Mouse (Mus musculus): ENCODE results near the gene Prc1. TPM values are rescaled to one million over a fixed set of nuclear protein-coding genes. Genes with fewer than 3 reads are reported as not detected.

Prc1 gene
- polyA plus RNA-seq, 1 experiment from 2014 or later, result 172 TPM

- peak; percentile 31; the same call in 1 of the 2 replicates for ATAC-seq (replicated peaks; ENCODE audit: insufficient number of reproducible peaks, low FRiP score, low TSS enrichment, low read depth)
- WGBS, result 2% methylated on average over 11 of the region's 11 CpGs
- no peaks in the 10 kb centered on the region for H3K27me3 ChIP-seq (ENCODE audit: control insufficient read depth, insufficient read depth, low read length)
- H3K4me2 ChIP-seq (ENCODE audit: low read depth, low read length), result peak within 1 kb of the TSS; percentile 86
- peak; percentile 85 for DNase-seq (ENCODE audit: low spot score)
- H3K4me3 ChIP-seq (ENCODE audit: low read depth, low read length), result peak within 1 kb of the TSS; percentile 66
- H3K27ac ChIP-seq (replicated peaks; ENCODE audit: low read depth, low read length), result peak within 1 kb of the TSS; percentile 59
- no peaks in the 10 kb centered on the region for H3K9me3 ChIP-seq (replicated peaks; ENCODE audit: control insufficient read depth, low read length)
- H3K4me1 ChIP-seq (ENCODE audit: control insufficient read depth, insufficient read depth, low read length), result no peaks in the 10 kb centered on the region; the same call in 1 of the 2 replicates
- peaks cover 4% of the 10 kb centered on the region for H3K36me3 ChIP-seq (replicated peaks; ENCODE audit: control insufficient read depth, insufficient read depth, low read depth, low read length)
- H3K9ac ChIP-seq (replicated peaks; ENCODE audit: low read length), result peak within 1 kb of the TSS; percentile 75
Observed at GRCm38 (mm10) chr7:80340793-80341192, 46.5 kb downstream of the Prc1 start, which contains the start of gene Unc45a. Unc45a (minus strand) TSS chr7:80341005.

GRCm38 (mm10) chr7:80341793-80342192, 47.5 kb downstream of the Prc1 start:
- no peaks in the 10 kb centered on the region for H3K36me3 ChIP-seq (replicated peaks; ENCODE audit: control insufficient read depth, insufficient read depth, low read depth, low read length)
- H3K9me3 ChIP-seq (replicated peaks; ENCODE audit: control insufficient read depth, low read length), result no peaks in the 10 kb centered on the region
- no peak overlapping the region for H3K9ac ChIP-seq (replicated peaks; ENCODE audit: low read length)
- DNase-seq (ENCODE audit: low spot score) (no peak), ATAC-seq (replicated peaks; ENCODE audit: insufficient number of reproducible peaks, low FRiP score, low TSS enrichment, low read depth) (no peak)
- no peaks in the 10 kb centered on the region; the same call in 1 of the 2 replicates for H3K4me1 ChIP-seq (ENCODE audit: control insufficient read depth, insufficient read depth, low read length)
- 76% methylated on average over 7 of the region's 7 CpGs for WGBS
- no peaks in the 10 kb centered on the region for H3K27me3 ChIP-seq (ENCODE audit: control insufficient read depth, insufficient read depth, low read length)
- H3K4me3 ChIP-seq (ENCODE audit: low read depth, low read length), result no peak overlapping the region
- no peak overlapping the region for H3K4me2 ChIP-seq (ENCODE audit: low read depth, low read length)
- H3K27ac ChIP-seq (replicated peaks; ENCODE audit: low read depth, low read length), result no peak overlapping the region

GRCm38 (mm10) chr7:80342858-80343257, 48.6 kb downstream of the Prc1 start, which contains the start of gene Hddc3:
Hddc3 (plus strand) TSS chr7:80343104.
- DNase-seq (ENCODE audit: low spot score) (peak; percentile 99), ATAC-seq (replicated peaks; ENCODE audit: insufficient number of reproducible peaks, low FRiP score, low TSS enrichment, low read depth) (peak; percentile 20)
- Histone ChIP-seq H3K4me3 (ENCODE audit: low read depth, low read length) (peak within 1 kb of the TSS; percentile 53), H3K27me3 (ENCODE audit: control insufficient read depth, insufficient read depth, low read length) (no peaks in the 10 kb centered on the region), H3K27ac (replicated peaks; ENCODE audit: low read depth, low read length) (no peak within 1 kb of the TSS), H3K4me1 (ENCODE audit: control insufficient read depth, insufficient read depth, low read length) (no peaks in the 10 kb centered on the region; the same call in 1 of the 2 replicates), H3K4me2 (ENCODE audit: low read depth, low read length) (peak within 1 kb of the TSS; percentile 44), H3K9me3 (replicated peaks; ENCODE audit: control insufficient read depth, low read length) (no peaks in the 10 kb centered on the region), H3K9ac (replicated peaks; ENCODE audit: low read length) (peak within 1 kb of the TSS; percentile 74), H3K36me3 (replicated peaks; ENCODE audit: control insufficient read depth, insufficient read depth, low read depth, low read length) (no peaks in the 10 kb centered on the region)
- under 1% methylated on average over 25 of the region's 25 CpGs for WGBS

- Histone ChIP-seq H3K4me2 (ENCODE audit: low read depth, low read length) (peak overlapping the region; percentile 44), H3K4me3 (ENCODE audit: low read depth, low read length) (peak overlapping the region; percentile 53), H3K27ac (replicated peaks; ENCODE audit: low read depth, low read length) (no peak overlapping the region), H3K9ac (replicated peaks; ENCODE audit: low read length) (peak overlapping the region; percentile 74), H3K4me1 (ENCODE audit: control insufficient read depth, insufficient read depth, low read length) (no peaks in the 10 kb centered on the region; the same call in 1 of the 2 replicates), H3K27me3 (ENCODE audit: control insufficient read depth, insufficient read depth, low read length) (no peaks in the 10 kb centered on the region), H3K36me3 (replicated peaks; ENCODE audit: control insufficient read depth, insufficient read depth, low read depth, low read length) (no peaks in the 10 kb centered on the region), H3K9me3 (replicated peaks; ENCODE audit: control insufficient read depth, low read length) (no peaks in the 10 kb centered on the region)
- no peak for DNase-seq (ENCODE audit: low spot score)
- ATAC-seq (replicated peaks; ENCODE audit: insufficient number of reproducible peaks, low FRiP score, low TSS enrichment, low read depth), result 0 out of 2 replicates have a peak, but pooled peaks have one; percentile 12
- 26% methylated on average over 19 of the region's 19 CpGs for WGBS
Observed at GRCm38 (mm10) chr7:80343270-80344018, 49.2 kb downstream of the Prc1 start.

GRCm38 (mm10) chr7:80346173-80346572, 51.9 kb downstream of the Prc1 start:
- H3K4me3 ChIP-seq (ENCODE audit: low read depth, low read length), result no peak overlapping the region
- no peaks in the 10 kb centered on the region for H3K27me3 ChIP-seq (ENCODE audit: control insufficient read depth, insufficient read depth, low read length)
- H3K9ac ChIP-seq (replicated peaks; ENCODE audit: low read length), result no peak overlapping the region
- ATAC-seq (replicated peaks; ENCODE audit: insufficient number of reproducible peaks, low FRiP score, low TSS enrichment, low read depth), result no peak
- no peaks in the 10 kb centered on the region; the same call in 1 of the 2 replicates for H3K36me3 ChIP-seq (replicated peaks; ENCODE audit: control insufficient read depth, insufficient read depth, low read depth, low read length)
- no peaks in the 10 kb centered on the region for H3K9me3 ChIP-seq (replicated peaks; ENCODE audit: control insufficient read depth, low read length)
- no peak overlapping the region for H3K27ac ChIP-seq (replicated peaks; ENCODE audit: low read depth, low read length)
- H3K4me2 ChIP-seq (ENCODE audit: low read depth, low read length), result no peak overlapping the region
- no peak for DNase-seq (ENCODE audit: low spot score)
- H3K4me1 ChIP-seq (ENCODE audit: control insufficient read depth, insufficient read depth, low read length), result no peaks in the 10 kb centered on the region
- 94% methylated on average over 9 of the region's 9 CpGs for WGBS

- no peak overlapping the region for H3K27ac ChIP-seq (replicated peaks; ENCODE audit: low read depth, low read length)
Observed at GRCm38 (mm10) chr7:80346830-80347229, 52.6 kb downstream of the Prc1 start.

GRCm38 (mm10) chr7:80347670-80348586, 53.7 kb downstream of the Prc1 start:
- no peak for DNase-seq (ENCODE audit: low spot score)
- Histone ChIP-seq H3K4me2 (ENCODE audit: low read depth, low read length) (no peak overlapping the region), H3K27me3 (ENCODE audit: control insufficient read depth, insufficient read depth, low read length) (no peaks in the 10 kb centered on the region), H3K9ac (replicated peaks; ENCODE audit: low read length) (no peak overlapping the region), H3K4me3 (ENCODE audit: low read depth, low read length) (no peak overlapping the region), H3K36me3 (replicated peaks; ENCODE audit: control insufficient read depth, insufficient read depth, low read depth, low read length) (peaks cover 7% of the 10 kb centered on the region; the same call in 1 of the 2 replicates), H3K9me3 (replicated peaks; ENCODE audit: control insufficient read depth, low read length) (no peaks in the 10 kb centered on the region), H3K27ac (replicated peaks; ENCODE audit: low read depth, low read length) (no peak overlapping the region), H3K4me1 (ENCODE audit: control insufficient read depth, insufficient read depth, low read length) (no peaks in the 10 kb centered on the region)
- ATAC-seq (replicated peaks; ENCODE audit: insufficient number of reproducible peaks, low FRiP score, low TSS enrichment, low read depth), result no peak
- 69% methylated on average over 13 of the region's 13 CpGs for WGBS

More at GRCm38 (mm10) chr7:80346830-80347229, 52.6 kb downstream of the Prc1 start:
- Histone ChIP-seq H3K9ac (replicated peaks; ENCODE audit: low read length) (no peak overlapping the region), H3K4me2 (ENCODE audit: low read depth, low read length) (no peak overlapping the region), H3K4me1 (ENCODE audit: control insufficient read depth, insufficient read depth, low read length) (no peaks in the 10 kb centered on the region), H3K27me3 (ENCODE audit: control insufficient read depth, insufficient read depth, low read length) (no peaks in the 10 kb centered on the region), H3K9me3 (replicated peaks; ENCODE audit: control insufficient read depth, low read length) (no peaks in the 10 kb centered on the region), H3K4me3 (ENCODE audit: low read depth, low read length) (no peak overlapping the region), H3K36me3 (replicated peaks; ENCODE audit: control insufficient read depth, insufficient read depth, low read depth, low read length) (peaks cover 4% of the 10 kb centered on the region; the same call in 1 of the 2 replicates)
- ATAC-seq (replicated peaks; ENCODE audit: insufficient number of reproducible peaks, low FRiP score, low TSS enrichment, low read depth) (no peak), DNase-seq (ENCODE audit: low spot score) (no peak)
- 89% methylated on average over 5 of the region's 5 CpGs for WGBS

Data from embryonic facial prominence, embryonic 11.5 days (tissue).